In the genomic region with DNA sequence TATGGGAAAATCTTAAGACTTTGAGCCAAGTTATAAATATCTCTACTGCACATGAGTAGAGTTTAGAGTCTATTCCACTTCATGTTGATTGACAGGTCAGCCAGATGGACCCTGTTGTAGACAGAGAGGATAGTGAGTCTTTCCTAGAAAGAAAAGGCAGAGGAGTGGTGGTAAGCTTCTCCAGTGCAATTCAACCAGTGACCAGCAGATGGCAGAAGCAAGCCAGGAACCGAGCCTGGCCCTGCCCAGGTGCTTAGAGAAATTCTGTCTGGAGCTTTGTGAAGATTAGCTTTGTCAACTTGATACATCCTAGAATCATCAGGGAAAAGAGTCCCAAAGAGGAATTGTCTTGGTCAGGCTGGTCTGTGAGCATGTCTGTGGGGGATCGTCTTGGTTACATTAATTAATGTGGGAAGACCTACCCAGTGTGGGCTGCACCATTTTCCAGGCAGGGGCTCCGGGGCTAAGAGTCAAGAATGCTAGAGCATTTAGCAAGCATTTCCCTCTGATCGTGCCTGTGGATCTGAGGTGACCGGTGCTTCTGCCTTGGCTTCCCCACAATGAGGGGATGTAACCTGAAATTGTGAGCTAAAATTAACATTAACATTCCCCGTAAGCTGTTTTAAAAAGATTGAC, we compare ENCODE assay signal across 9 mouse cellular contexts.
DNase-seq lines count a peak whose midpoint lies in the region; ATAC-seq and TF ChIP-seq lines count a peak whose summit lies in the region.
"Had no signal": no experiment of that assay in that cellular context is flagged by ENCODE, and none has a peak within 500 bp of the region (broad histone marks: within the 10 kb centered on the region; RNA-seq: fewer than 3 reads in every experiment).

No protein-coding gene starts in this region.

- intact Hi-C loops in gastrocnemius, adult 2 months (cut with DNase I), result loop anchor here (2.0 to 5.0 kb wide), 3 partner anchors 80 to 1370 kb away; no protein-coding TSS in a partner anchor

- no peaks in the 10 kb centered on the region for H3K9me3 ChIP-seq in limb, embryonic 11.5 days (ENCODE audit: control insufficient read depth, low read length)

- peak; percentile 98; the same call in 1 of the 2 replicates for TF ChIP-seq CTCF in gastrocnemius, adult 2 months (IDR thresholded peaks at IDR 0.05)

- 48% methylated on average over 6 of the region's 6 CpGs for WGBS in limb, embryonic 11.5 days

- H3K4me2 ChIP-seq in limb, embryonic 11.5 days (ENCODE audit: low read depth, severe bottlenecking), result no peak overlapping the region

- H3K4me1 ChIP-seq in limb, embryonic 11.5 days (ENCODE audit: control insufficient read depth, insufficient read depth, low read length), result no peaks in the 10 kb centered on the region

- H3K4me3 ChIP-seq in gastrocnemius, adult 2 months, result no peak overlapping the region
- no peak overlapping the region for H3K4me3 ChIP-seq in limb, embryonic 11.5 days (ENCODE audit: low read depth, low read length)

- H3K27ac ChIP-seq in gastrocnemius, adult 2 months, result no peak overlapping the region
- H3K27ac ChIP-seq in limb, embryonic 11.5 days (replicated peaks; ENCODE audit: low read depth, low read length), result no peak overlapping the region

- H3K9ac ChIP-seq in limb, embryonic 11.5 days (ENCODE audit: low read length), result no peak overlapping the region

- no peaks in the 10 kb centered on the region for H3K36me3 ChIP-seq in limb, embryonic 11.5 days (ENCODE audit: control insufficient read depth, insufficient read depth, low read length)
- H3K36me3 ChIP-seq: G1E had no signal

- no peaks in the 10 kb centered on the region for H3K27me3 ChIP-seq in limb, embryonic 11.5 days (ENCODE audit: control insufficient read depth, insufficient read depth, low read length)

- peak; percentile 62 for DNase-seq in heart, adult 8-10 months (ENCODE audit: low spot score)
- no peak for DNase-seq in heart, adult 11 months
- DNase-seq in cerebellum, adult 9-11 months, result peak; percentile 55
- DNase-seq in gastrocnemius, adult 2 months, result peak; percentile 72
- peak; percentile 62 for DNase-seq in kidney, adult 9 months
- DNase-seq in limb, embryonic 11.5 days (ENCODE audit: low spot score), result peak; percentile 91
- peak; percentile 55 to 59 for DNase-seq in spleen, postnatal 36 days (ENCODE audit: low spot score in 2 of 2)

- 0 out of 2 replicates have a peak, but pooled peaks have one; percentile 7 for ATAC-seq in limb, embryonic 11.5 days (ENCODE audit: insufficient number of reproducible peaks, low FRiP score, low TSS enrichment, low read depth)
- peak; percentile 55; the same call in 1 of the 2 replicates for ATAC-seq in monocyte, adult 5-6 weeks (replicated peaks; ENCODE audit: insufficient number of reproducible peaks, low FRiP score, low TSS enrichment, poor library complexity, severe bottlenecking)
